Mouse (Mus musculus) heart, adult 9 months (tissue): ENCODE measurements around the gene Shld1.

Experiments
- DNase-seq, 2 experiments: peaks; one replicate each; pipeline ENCODE4 v3.0.0; 2022; ENCODE audit warnings: low spot score in 2 of 2

The Shld1 gene

DNA sequence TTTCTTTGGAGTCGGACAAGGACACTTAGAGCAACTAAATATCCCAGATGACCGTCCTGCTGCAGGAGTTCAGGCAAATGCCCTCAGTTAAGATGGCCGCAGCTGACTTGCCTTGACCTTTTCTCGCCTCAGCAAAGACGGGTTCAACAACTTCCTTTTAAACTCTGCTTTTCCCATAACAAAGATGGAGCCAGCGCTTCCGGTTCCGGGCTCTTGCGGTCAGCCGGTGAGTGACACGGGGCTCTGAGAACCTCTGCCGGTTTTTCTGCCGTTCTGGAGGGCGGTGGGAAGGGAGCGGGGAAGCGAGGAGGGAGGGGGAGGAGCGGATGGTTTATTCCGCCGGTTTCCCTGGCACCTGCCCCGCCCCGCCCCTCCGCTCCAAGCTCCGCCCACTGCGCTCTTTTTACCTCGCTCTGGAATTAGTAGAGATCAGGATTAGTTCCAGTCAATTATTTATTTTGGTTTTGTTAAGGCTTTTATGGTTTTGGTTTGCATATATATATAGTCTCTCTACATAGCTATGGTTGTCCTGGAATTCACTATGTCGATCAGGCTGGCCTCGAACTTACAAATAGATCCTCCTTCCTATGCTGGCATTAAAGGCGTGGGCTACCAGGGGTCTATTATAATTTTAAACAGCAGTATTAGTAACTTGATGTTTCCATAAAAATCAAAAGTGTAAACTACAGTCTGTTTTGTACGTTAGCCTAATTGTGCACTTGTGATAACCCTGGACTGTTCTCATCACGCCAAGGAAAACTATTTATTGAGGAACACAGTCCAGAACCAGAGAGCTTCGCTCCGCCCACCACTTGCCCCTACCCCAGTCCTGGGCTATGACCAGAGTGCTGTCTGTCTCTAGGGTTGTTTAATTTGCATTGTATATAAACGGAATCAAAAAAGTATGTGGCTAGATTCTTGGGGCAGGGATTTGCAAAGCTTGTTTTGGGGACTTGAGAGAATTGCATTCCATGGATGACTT, at the start of gene Shld1:
TSS of gene Shld1 (plus strand) at position 176 of the 982 bp plus-strand sequence.
- DNase-seq, result peak; percentile 92 to 94

DNA sequence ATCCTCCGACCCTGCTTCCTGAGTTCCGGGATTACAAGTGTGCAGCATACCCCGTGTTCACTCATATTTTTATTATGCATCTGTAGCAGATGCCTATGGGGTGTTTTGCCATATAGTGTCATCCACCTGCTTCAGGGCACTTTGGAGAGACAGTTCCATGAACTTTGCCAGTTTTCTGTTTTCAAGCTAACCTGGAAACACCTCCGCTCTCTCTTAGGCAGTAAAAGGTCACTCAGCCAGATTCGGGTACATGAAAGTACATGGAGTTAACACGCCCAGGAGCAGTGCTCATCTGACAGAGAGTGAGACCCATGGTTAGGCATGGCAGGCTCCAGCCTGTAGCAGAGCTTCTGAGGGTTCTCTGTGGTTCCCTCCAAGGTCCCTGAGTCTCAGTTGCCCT, 48.4 kb upstream of the Shld1 start:
- DNase-seq, result no peak

DNA sequence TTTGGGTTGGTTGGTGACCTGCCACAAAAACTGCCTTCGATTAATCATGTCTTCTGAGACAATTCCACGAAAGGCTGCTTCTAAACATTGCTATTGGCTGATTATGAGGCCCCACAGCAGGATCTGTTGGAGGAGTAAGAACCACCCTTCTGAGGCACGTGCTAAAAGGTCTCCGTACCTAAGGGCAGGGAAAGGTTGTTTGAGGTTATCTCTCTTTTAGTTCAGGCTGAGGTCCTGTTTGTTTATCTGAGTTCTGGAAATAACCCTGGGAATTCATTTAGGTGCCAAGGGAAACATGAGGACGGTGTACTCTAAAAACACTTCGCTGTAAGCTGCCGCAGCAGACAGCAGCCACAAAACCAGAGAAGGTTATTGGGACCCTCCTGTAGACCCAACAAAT, 47.4 kb upstream of the Shld1 start:
- DNase-seq, result peak; percentile 73 to 76

DNA sequence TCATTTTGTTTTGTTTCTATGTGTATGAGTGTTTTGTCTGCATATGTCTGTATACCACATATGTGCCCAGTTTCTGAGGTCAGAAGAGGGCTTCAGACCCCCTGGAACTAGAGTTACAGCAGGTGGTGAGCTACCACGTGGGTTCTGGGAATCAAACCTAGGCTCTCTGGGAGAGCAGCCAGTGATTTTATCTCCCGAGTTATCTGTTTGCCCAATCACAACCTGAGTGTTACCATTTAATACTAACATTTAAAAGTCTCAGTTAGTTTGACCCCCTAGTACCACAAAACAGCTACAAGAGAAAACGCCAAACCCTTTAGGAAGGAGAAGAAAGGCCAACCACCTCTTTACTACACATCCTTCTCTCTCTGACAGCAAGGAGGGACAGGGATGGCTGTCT, 45.5 kb upstream of the Shld1 start:
- DNase-seq, result no peak

DNA sequence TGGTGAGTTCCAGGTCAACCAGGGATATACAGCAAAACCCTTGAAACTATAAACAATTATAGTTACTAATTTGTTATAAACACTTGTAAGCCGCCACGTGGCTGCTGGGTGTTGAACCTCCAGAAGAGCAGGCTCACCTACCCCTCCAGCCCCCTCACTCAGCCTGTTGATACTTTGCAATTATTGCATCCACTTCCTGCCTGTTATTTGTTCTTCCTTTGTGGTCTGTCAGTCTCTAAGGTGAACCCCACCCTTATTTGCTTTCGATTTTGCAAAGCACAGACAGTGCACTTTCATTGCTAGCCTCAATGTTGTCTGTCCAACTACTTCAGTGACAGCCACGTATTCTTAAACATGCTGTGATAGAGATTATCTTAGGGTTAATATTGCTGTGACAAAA, 43.6 kb upstream of the Shld1 start:
- peak in 1 of 2 experiments; percentile 12 for DNase-seq

DNA sequence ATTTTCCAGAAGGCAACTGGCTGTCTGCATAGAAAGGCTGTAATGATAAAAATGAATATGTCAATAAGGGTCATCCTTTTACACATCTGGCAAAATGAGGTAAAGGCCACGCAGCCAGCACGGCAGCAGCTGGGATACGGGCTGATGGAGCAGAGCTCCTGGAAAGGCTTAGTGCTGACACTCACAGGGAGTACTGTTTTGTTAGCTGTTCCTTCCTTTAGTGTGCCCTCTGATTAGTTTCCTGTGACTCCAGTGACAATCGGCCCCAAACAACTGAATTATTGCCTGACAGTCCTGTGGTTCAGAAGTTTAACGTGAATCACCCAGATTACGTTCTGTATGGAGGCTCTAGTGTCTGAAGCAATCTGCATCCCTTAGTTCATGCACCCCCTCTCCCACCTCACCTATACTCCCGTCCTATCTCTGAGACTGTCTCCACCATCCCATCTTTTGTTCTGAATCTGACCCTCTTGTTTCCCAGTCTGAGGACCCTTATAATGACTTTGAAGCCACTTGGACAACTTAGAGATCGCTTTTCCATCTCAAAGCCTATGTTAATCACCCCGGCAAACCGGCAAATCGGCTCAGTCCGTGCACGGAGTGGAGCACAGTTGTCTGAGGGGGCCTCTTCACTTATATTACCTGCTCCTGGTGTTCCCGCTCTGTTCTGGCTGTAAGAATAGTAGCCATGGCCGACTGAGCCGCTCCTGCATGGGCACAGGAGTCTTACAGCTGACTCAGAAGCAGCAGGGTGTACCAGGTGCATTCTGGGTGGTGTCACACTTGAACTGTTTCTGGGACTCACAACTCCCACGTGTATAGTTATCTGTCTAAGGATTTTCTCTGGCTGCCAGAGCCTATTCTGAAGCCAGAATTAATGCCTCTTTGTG, 39.6 kb upstream of the Shld1 start:
- DNase-seq, result no peak

DNA sequence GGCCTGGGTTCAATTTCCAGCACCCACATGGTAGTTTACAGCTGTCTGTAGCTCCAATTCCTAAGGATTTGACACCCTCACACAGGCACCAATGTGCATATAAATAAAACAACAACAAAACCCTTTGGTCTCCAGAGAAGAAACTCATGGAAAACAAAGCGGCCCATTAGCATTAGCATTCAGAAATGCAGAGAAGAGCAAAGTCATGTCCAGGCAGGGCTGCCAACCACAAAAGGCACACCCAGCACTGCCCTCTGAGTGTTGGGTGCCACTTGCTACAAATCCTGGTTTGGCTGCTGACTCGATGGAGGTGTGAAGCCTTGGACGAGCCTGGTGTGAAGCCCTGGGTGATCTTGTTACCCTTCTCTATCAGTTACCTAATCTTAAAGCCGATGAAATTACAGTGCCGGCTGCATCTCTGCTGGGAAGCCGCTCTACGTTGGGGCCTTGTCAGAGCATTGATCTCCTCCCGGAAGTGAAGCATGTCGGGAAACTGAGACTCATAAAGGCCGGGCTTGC, 37.3 kb upstream of the Shld1 start:
- DNase-seq, result no peak

DNA sequence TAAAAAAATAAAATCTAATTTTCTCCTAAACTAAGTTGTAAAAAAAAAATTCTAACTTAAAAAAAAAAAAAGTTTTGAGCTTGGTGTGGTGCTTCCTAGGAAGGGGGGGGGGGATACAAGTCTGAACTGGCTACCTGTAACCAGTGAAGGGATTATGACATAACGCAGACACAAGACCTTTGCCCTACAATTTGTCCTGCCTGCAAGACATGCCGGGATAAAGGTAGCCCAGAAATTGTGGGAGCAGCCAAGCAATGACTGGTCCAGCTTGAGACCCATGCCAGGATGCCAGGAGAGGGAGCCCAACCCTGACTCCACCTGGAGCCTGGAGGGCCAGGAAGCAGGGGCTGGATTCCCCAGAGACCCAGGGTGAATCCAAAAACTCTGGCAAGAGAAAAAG, 36.2 kb upstream of the Shld1 start:
- no peak for DNase-seq

DNA sequence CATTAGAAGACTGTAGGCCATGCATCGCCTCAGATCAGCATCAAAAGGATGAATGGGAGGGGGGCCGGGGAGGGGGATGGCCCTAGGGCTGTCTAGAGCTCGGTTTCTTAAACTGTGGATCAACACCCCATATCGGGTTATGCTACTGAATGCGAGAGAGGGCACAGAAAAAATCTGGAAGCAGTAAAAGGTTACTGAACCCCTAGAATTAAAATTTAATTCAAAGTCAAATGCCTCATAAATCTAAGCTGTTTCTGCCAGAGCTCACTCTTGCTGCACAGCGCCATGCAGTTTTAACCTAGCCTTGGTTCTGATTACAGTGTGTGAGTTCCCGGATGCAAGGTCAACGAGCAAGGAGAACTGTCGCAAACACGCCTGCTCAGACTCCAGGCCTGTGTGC, 34.3 kb upstream of the Shld1 start:
- DNase-seq, result no peak

DNA sequence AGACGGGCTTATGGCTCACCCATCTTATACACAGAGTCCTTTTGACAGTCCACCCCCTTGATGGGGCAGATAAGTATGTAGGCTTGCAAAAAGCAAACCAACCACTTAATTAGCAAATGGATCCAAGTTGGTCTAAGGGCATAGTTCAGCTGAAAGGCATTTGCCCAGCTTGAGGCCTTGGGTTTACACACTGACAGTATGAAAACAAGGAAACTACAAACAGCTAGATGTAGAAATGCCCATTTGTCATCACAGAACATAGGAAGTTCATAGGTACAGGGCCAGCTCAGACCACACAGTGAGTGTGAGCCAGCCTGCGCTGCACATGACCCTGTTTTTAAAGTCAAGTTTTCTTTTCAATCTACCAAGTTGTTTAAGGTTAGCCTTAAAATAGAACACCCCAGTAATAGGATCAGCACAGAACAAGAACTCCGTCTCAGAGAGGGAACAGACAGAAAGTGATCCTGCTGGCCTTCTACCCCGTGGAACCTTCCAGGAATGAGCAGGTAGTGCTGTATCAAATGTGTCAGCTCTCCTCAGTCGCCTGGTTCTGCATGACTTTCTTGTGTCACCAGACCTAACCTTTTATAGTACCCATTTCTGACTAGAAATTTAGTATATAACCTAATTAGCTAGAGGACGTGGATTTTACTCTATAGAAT, 31.8 kb upstream of the Shld1 start:
- DNase-seq, result no peak

DNA sequence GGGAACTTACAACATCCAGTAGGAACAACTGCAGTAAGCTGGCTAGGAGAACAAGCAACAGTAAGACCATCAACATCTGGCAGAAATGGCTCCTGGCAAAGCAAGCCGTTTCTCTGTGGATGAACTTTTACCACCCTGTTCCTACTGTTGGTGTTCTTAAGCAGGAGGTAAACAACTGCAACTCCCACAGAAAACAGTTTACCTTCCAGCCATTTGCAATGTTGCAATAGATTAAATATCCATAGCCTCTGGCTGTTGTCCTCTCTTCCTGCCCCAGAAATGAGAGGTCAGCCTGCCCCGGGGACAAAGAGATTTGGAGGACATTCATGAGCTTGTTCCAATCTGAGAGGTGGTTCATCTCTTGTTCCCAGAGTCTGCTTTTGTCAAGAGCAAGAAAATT, 29.5 kb upstream of the Shld1 start:
- no peak for DNase-seq

DNA sequence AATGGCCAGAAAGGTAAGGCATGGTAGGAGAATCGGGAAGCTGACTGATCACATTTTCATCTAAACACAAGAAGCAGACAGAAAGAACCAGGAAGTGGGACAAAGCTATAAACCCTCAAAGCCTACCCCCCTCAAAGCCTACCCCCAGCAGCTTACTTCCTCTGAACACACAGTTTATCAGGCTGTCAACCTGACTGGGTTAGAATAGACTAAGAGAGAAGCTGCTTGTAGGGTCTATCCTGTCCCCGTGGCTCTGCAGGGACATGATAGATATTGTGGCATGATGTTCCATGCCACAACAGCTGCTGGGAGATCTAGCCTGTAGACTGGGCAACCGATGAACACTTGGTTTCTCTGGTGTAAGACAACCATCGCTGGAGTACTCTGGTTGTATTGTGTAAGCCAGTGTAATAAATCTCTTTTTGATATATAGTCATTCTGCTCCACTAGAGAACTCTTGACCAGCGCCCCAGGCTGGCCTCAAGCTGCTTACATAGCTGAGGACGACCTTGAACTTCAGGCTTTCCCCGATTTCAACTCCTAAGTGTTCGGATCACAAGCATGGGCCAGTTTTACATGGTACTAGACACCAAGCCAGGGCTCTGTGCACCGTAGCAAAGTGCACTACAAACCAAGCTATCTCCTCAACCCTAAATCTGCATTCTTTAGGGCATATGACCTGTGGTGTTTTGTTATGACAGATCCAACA, 28.2 kb upstream of the Shld1 start:
- no peak for DNase-seq

DNA sequence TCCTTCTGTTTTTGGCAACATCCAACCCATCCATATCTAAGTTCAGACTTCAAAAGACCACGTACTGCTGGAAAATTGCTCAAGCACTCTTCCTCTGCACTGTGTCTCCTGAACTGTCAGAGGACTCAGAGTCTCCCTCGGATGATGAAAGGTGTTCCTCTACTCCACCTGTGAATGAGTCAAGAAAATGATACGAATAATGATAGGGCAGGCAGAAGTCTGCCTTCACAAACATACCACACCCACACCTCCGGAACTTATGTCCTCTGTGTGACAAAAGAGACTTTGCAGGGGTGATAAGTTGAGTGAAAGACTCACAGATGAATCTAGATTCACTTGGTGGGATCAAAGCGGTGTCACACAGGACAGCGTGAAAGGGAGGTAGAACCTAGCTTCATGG, 17.6 kb upstream of the Shld1 start:
- DNase-seq, result no peak

DNA sequence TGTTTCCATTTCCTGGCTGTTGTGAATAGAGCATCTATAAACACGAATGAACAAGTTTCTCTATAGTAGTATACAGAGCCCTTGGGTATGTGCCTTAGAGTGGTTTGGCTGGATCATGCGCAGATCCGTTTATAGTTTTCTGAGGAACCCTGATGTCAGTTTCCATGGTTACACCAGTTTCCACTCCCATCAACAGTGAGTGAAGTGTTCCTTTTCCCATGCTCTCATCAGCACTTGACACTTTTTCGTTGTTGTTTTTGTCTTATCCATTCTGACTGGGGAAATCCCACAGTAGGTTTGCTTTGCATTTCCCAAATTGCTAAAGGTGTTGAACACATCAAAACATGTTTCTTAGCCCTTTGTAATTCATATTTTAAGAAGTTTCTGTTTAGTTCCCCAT, 16.4 kb upstream of the Shld1 start:
- no peak for DNase-seq

DNA sequence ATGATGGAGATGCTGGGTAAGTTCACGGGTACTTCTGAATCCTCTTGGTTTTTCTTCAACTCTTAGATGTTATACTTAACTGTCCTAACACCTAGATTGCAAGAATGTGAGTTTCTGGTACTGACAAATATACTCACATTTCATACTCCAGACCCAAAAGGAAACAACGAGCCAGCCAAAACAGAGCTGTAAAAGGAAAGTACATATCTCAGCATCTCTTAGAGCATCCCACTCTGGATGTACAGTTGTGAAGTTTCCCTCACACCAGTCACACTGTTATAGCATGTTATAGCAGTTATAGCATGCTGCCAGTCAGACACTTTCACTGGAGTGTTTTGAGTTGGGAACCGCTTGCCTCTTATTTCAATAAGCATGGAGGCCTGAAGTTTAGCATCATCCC, 14.6 kb upstream of the Shld1 start:
- no peak for DNase-seq

DNA sequence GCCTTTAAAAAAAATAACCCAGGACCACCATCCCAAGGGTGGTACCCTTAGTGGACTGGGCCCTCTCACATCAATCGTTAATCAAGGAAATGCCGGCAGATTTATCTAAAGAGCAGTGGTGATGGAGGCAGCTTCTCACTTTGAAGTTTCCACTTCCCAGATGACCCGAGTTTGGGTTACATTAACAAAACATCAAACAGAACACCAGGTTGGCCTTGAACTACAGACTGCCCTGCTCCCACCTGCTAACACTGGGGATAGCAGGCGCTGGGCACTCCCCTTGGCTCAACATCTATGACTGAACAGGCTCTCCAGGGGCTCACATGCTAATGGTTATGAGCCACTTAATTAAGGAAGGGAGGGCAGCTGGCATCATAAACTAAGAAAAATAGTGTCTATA, 10.6 kb upstream of the Shld1 start:
- no peak for DNase-seq

DNA sequence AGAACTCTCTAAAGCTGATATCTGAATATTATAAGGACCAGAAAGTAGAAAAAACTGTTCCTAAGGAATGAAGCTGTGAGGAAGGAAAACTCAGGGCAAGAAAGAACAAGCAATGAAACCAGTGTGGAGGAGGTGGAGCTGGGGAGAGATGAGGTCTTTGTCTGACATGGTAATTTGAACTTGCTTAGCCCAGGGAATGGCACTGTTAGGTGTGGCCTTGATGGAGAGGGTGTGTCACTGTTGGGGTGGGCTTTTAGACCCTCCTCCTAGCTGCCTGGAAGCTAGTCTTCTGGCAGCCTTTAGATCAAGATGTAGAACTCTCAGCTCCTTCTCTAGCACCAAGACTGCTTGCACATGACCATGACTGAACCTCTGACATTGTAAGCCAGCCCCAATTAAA, 1.7 kb upstream of the Shld1 start:
- DNase-seq, result no peak

DNA sequence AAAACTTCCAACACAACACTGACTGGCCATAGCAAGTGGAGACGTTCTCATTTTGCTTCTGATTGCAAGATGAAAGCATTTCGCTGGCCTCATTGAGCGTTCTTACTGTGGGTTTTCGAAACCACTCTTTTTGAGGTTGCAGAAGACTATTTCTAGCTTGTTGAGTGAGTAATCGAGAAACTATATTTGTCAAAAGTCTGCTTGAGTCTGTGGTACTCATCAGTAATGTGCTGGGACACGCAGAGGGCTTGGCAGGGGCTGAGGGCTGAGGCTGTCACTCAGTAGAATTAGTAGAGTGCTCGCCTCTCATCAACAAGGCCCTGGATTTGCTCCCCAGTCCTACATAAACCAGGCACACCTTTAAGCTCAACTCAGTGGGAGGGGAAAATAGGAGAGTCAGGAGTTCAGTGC, 1.9 kb downstream of the Shld1 start:
- DNase-seq, result no peak

DNA sequence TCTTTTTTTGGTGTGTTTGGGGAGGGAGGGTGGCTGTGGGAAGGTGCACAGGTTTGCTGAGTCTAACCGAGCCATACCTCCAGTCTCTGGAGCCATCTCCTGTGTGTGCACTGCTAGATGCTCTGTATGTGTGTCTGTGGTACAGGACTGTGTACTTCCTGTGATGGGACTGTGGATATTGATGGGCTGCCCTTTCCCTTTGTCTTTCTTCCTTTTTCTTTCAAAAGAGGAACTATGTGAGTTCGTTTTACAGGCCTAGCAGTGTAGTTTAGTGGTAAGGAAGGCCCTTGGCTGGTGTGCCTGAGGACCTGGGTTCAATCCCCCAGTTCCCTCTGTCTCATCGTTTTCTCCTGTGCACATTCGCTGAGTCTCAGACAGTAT, 2.4 kb downstream of the Shld1 start:
- DNase-seq, result no peak

DNA sequence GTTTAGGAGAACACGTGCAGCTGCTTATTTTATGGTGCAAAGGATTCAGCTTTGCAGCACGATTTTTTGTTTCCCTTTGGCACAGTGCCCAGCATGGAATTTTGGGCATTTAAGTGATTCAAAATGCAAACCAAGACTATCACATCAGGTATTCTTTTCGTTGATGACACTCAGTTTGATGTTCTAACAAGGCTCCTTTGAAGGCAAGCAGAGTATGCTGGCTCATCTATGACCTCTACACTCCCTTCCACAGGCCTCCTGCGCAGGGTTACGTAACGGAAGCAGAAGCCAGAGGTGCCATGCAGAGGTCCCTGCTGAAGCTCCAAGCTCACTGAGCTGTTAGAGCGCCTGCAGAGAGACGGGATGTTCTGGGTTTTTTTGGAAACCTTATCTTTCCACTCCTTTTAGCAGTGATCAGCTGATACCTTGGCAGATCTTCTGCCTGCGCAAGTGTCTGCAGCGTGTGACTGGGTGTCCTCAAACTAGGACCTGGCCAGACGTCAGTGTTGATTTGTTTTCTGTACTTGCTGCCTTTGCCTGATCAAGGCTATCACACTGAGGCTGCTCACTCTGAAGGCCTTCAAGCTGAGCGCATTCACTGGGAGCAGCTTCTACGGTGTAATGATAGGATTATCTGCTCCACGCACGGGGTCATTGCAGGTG, 3.0 kb downstream of the Shld1 start:
- DNase-seq, result peak; percentile 81 to 82

DNA sequence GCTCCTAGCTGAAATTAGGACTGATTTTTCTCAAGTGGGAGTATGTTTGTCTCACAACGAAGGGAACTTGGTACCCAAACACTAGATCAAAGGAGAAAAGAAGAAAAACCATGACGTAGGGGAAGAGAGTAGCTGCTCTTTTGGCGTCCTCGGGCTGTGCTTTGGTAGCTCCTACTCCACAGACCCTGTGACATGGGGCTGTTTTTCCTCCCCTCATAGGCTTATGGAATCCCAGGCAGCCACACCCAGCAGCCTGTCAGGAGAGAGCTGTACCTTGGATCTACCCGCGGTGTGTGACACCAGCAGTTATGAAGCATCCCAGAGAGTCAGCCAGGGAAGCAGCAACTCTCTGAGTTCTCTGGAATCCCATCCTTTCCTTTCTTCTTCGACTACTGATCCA, 5.0 kb downstream of the Shld1 start:
- peak in 1 of 2 experiments; percentile 42 for DNase-seq
